Comparison of ENCODE assay signal across 22 mouse cellular contexts in genomic region chr10:84966542-84966941, GRCm38 (mm10). TPM values are rescaled to one million over a fixed set of nuclear protein-coding genes. Genes with fewer than 3 reads are reported as not detected.
DNase-seq lines count a peak whose midpoint lies in the region; ATAC-seq lines count a peak whose summit lies in the region.
"Had no signal": no experiment of that assay in that cellular context is flagged by ENCODE, and none has a peak within 500 bp of the region (broad histone marks: within the 10 kb centered on the region; RNA-seq: fewer than 3 reads in every experiment).

No protein-coding gene starts in this region.

- H3K4me2 ChIP-seq in heart, embryonic 15.5 days = no peak overlapping the region
- no peak overlapping the region for H3K4me2 ChIP-seq in hindbrain, embryonic 13.5 days
- no peak overlapping the region for H3K4me2 ChIP-seq in midbrain, embryonic 12.5 days (replicated peaks)
- H3K4me2 ChIP-seq in neural tube, embryonic 13.5 days = no peak overlapping the region
- H3K4me2 ChIP-seq: forebrain, embryonic 13.5 days; kidney, embryonic 15.5 days had no signal

- peak overlapping the region; percentile 96; the same call in 1 of the 2 replicates for H3K27ac ChIP-seq in heart, embryonic 15.5 days
- peak overlapping the region; percentile 67; the same call in 1 of the 2 replicates for H3K27ac ChIP-seq in hindbrain, embryonic 13.5 days
- H3K27ac ChIP-seq in midbrain, embryonic 12.5 days (replicated peaks) = peak overlapping the region; percentile 20
- peak overlapping the region; percentile 71 for H3K27ac ChIP-seq in neural tube, embryonic 13.5 days (replicated peaks)
- H3K27ac ChIP-seq: forebrain, embryonic 13.5 days; heart, embryonic 10.5 days; limb, embryonic 10.5 days had no signal

- H3K4me3 ChIP-seq in heart, embryonic 15.5 days = no peak overlapping the region
- H3K4me3 ChIP-seq in hindbrain, embryonic 13.5 days = no peak overlapping the region
- H3K4me3 ChIP-seq in midbrain, embryonic 12.5 days = no peak overlapping the region
- no peak overlapping the region for H3K4me3 ChIP-seq in neural tube, embryonic 13.5 days
- H3K4me3 ChIP-seq: forebrain, embryonic 13.5 days; heart, embryonic 10.5 days; kidney, embryonic 15.5 days; limb, embryonic 10.5 days; megakaryocyte, embryonic 14.5 days; myocyte had no signal

- intact Hi-C loops in heart, postnatal 14 days (cut with DNase I) = loop anchor here (5.0 kb wide), 1 partner anchor 49 kb away; the partner anchor contains the start of gene Ric8b

- H3K9ac ChIP-seq in heart, embryonic 15.5 days = no peak overlapping the region
- H3K9ac ChIP-seq in hindbrain, embryonic 13.5 days = no peak overlapping the region
- H3K9ac ChIP-seq in midbrain, embryonic 12.5 days (replicated peaks) = no peak overlapping the region
- H3K9ac ChIP-seq in neural tube, embryonic 13.5 days = no peak overlapping the region
- H3K9ac ChIP-seq: forebrain, embryonic 13.5 days; kidney, embryonic 15.5 days; liver, postnatal 0 days had no signal

- no peaks in the 10 kb centered on the region for H3K27me3 ChIP-seq in heart, embryonic 15.5 days
- H3K27me3 ChIP-seq in hindbrain, embryonic 13.5 days = no peaks in the 10 kb centered on the region
- no peaks in the 10 kb centered on the region for H3K27me3 ChIP-seq in midbrain, embryonic 12.5 days
- H3K27me3 ChIP-seq in neural tube, embryonic 13.5 days = no peaks in the 10 kb centered on the region
- H3K27me3 ChIP-seq: forebrain, embryonic 13.5 days; kidney, embryonic 15.5 days; megakaryocyte, embryonic 14.5 days had no signal

- no peaks in the 10 kb centered on the region for H3K9me3 ChIP-seq in heart, embryonic 15.5 days (replicated peaks)
- H3K9me3 ChIP-seq in hindbrain, embryonic 13.5 days = no peaks in the 10 kb centered on the region
- no peaks in the 10 kb centered on the region for H3K9me3 ChIP-seq in midbrain, embryonic 12.5 days
- H3K9me3 ChIP-seq in neural tube, embryonic 13.5 days = no peaks in the 10 kb centered on the region
- H3K9me3 ChIP-seq: forebrain, embryonic 13.5 days; heart, embryonic 10.5 days; kidney, embryonic 15.5 days; limb, embryonic 10.5 days; megakaryocyte, embryonic 14.5 days had no signal

- WGBS in heart, embryonic 15.5 days = 86% methylated on average over 2 of the region's 2 CpGs
- 45% methylated on average over 2 of the region's 2 CpGs for WGBS in hindbrain, embryonic 13.5 days
- 62% methylated on average over 2 of the region's 2 CpGs for whole genome bisulfite sequencing in midbrain, embryonic 12.5 days
- 47% methylated on average over 2 of the region's 2 CpGs for WGBS in neural tube, embryonic 13.5 days

- DNase-seq in heart, postnatal 14 days = no peak
- no peak for DNase-seq in spleen, postnatal 14 days (ENCODE audit: low spot score in 2 of 2)
- DNase-seq in urinary bladder, postnatal 25 days (ENCODE audit: low spot score) = no peak
- no peak for DNase-seq in urinary bladder, postnatal 4 days (ENCODE audit: low spot score in 2 of 2)
- DNase-seq: B cell, adult 2 months; cerebellum, adult 8-10 months; gastrocnemius, postnatal 14 days; kidney, postnatal 4 days; liver, postnatal 0 days; right cerebral cortex, adult 18-20 months; thymus, adult 18-20 months had no signal

- ATAC-seq in heart, embryonic 15.5 days (replicated peaks; ENCODE audit: insufficient number of reproducible peaks, insufficient read depth, low FRiP score, low read depth) = no peak
- ATAC-seq in hindbrain, embryonic 13.5 days (ENCODE audit: low FRiP score) = no peak
- peak; percentile 64 for ATAC-seq in midbrain, embryonic 12.5 days (ENCODE audit: low FRiP score, low read depth)
- ATAC-seq in neural tube, embryonic 13.5 days (ENCODE audit: low read depth) = no peak
- ATAC-seq: forebrain, embryonic 13.5 days; intestine, postnatal 0 days; liver, postnatal 0 days had no signal

- H3K36me3 ChIP-seq in heart, embryonic 15.5 days = peaks cover 10% of the 10 kb centered on the region
- H3K36me3 ChIP-seq in hindbrain, embryonic 13.5 days = peaks cover 19% of the 10 kb centered on the region
- H3K36me3 ChIP-seq in midbrain, embryonic 12.5 days = peaks cover 14% of the 10 kb centered on the region
- peaks cover 22% of the 10 kb centered on the region for H3K36me3 ChIP-seq in neural tube, embryonic 13.5 days

- H3K4me1 ChIP-seq in heart, embryonic 15.5 days (replicated peaks) = peaks cover 33% of the 10 kb centered on the region
- H3K4me1 ChIP-seq in hindbrain, embryonic 13.5 days (replicated peaks) = peaks cover 48% of the 10 kb centered on the region
- peaks cover 38% of the 10 kb centered on the region for H3K4me1 ChIP-seq in midbrain, embryonic 12.5 days
- H3K4me1 ChIP-seq in neural tube, embryonic 13.5 days (replicated peaks) = peaks cover 51% of the 10 kb centered on the region

RNA-seq across cellular contexts. Expression of gene Ric8b, which starts 49.1 kb away (rescaled TPM):
- polyA plus RNA-seq in heart, embryonic 15.5 days (2015; fragmentation: Nextera tagmentation; extraction: Ambion mirVana) = 13.6 and 16.1 TPM in 2 replicates
- 10 to 100 TPM; 25.4 to 26.4 TPM for total RNA-seq in heart, postnatal 14 days (2021)
- polyA plus RNA-seq in hindbrain, embryonic 13.5 days (2015; fragmentation: Nextera tagmentation; extraction: Ambion mirVana) = 49.6 and 49.9 TPM in 2 replicates
- 37.2 and 37.6 TPM in 2 replicates for polyA plus RNA-seq in midbrain, embryonic 12.5 days (2016; fragmentation: Nextera tagmentation; extraction: Ambion mirVana)
- 48.7 and 54.7 TPM in 2 replicates for polyA plus RNA-seq in neural tube, embryonic 13.5 days (2015; fragmentation: Nextera tagmentation; extraction: Ambion mirVana)

Comparison
In these comparisons a context has a peak if more than half of its experiments do, and no peak if none do; other contexts are left out.
1. H3K27ac ChIP-seq: peak in every context shown above with its lines; median percentile 96 in heart, embryonic 15.5 days; 71 in neural tube, embryonic 13.5 days; 67 in hindbrain, embryonic 13.5 days; 20 in midbrain, embryonic 12.5 days.